Mouse (Mus musculus) hindbrain, embryonic 14.5 days (tissue): ENCODE results near the gene Wnt9a. TPM values are rescaled to one million over a fixed set of nuclear protein-coding genes. Genes with fewer than 3 reads are reported as not detected.
A peak's percentile ranks its signal among the peaks of the same experiment; 100 is the strongest.

Source experiments
- ATAC-seq: fragments of 200-750 bp; cut with Nextera tagmentation; 2 replicates; pipeline ENCODE4 v1.8.0; 2017; ENCODE audit warnings: moderate number of reproducible peaks, mild to moderate bottlenecking, moderate TSS enrichment, moderate library complexity; ENCODE audit not compliant: low FRiP score
- DNase-seq: peaks from one replicate; pipeline ENCODE4 v3.0.0-alpha.2; 2015; ENCODE audit warnings: low spot score
- H3K27ac ChIP-seq: fragments of 300-500 bp; sonication (generic); 2 replicates; pipeline ENCODE4 v1.5.1; 2014; ENCODE audit warnings: mild to moderate bottlenecking, moderate library complexity
- H3K27me3 ChIP-seq: fragments of 300-500 bp; sonication (generic); 2 replicates; pipeline ENCODE4 v1.6.1; 2014; ENCODE audit warnings: mild to moderate bottlenecking, low read length, mixed read lengths; ENCODE audit not compliant: control insufficient read depth, insufficient read depth
- H3K36me3 ChIP-seq: fragments of 300-500 bp; sonication (generic); replicated peaks from 2 replicates; pipeline ENCODE4 v1.6.1; 2014; ENCODE audit not compliant: control insufficient read depth, insufficient read depth
- H3K4me1 ChIP-seq: fragments of 300-500 bp; sonication (generic); replicated peaks from 2 replicates; pipeline ENCODE4 v1.6.1; 2014; ENCODE audit warnings: antibody characterized with exemption, low read length, mixed read lengths; ENCODE audit not compliant: control insufficient read depth, insufficient read depth
- H3K4me2 ChIP-seq: fragments of 300-500 bp; sonication (generic); replicated peaks from 2 replicates; pipeline ENCODE4 v1.6.1; 2014; ENCODE audit warnings: mild to moderate bottlenecking, moderate library complexity
- H3K4me3 ChIP-seq: fragments of 300-500 bp; sonication (generic); replicated peaks from 2 replicates; pipeline ENCODE4 v1.5.1; 2014; ENCODE audit warnings: mild to moderate bottlenecking, low read length
- H3K9ac ChIP-seq: fragments of 300-500 bp; sonication (generic); 2 replicates; pipeline ENCODE4 v1.6.1; 2014
- H3K9me3 ChIP-seq: fragments of 300-500 bp; sonication (generic); 2 replicates; pipeline ENCODE4 v1.6.1; 2016; ENCODE audit warnings: low read length; ENCODE audit not compliant: control insufficient read depth
- WGBS: fragments of 180-500 bp; shearing (Covaris S2); extraction: QIAGEN DNeasy Blood & Tissue Kit; methylation state at CpG from one replicate; pipeline ENCODE4 v1.1.7; 2014; 5-methylcytosine and 5-hydroxymethylcytosine counted together
- polyA plus RNA-seq: library from polyadenylated mRNA; unstranded; fragments of >200 nt; fragmentation: Nextera tagmentation; extraction: Ambion mirVana; gene quantifications from 2 replicates; pipeline ENCODE4 v1.2.1, GENCODE M21; 2014

Gene Wnt9a
- polyA plus RNA-seq, 1 experiment from 2014 or later = 2.1 TPM

DNA sequence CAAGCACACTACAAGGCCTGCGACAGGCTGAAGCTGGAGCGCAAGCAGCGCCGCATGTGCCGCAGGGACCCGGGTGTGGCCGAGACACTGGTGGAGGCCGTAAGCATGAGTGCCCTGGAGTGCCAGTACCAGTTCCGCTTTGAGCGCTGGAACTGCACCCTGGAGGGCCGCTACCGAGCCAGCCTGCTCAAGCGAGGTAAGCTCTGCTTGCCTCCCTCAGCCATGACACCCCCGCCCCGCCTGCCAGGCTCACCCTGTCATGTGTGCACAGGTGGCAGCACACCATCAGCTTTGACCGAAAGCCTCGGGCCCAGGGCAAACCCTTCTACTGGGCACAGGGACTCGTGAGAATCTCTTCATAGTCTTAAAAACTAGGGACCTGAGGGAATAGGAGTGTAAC is 20.9 kb downstream of the Wnt9a start:
- no peak overlapping the region for H3K4me3 ChIP-seq
- no peak overlapping the region for H3K27ac ChIP-seq
- no peaks in the 10 kb centered on the region for H3K27me3 ChIP-seq
- peaks cover 9% of the 10 kb centered on the region for H3K4me1 ChIP-seq
- ATAC-seq (no peak), DNase-seq (no peak)
- H3K9ac ChIP-seq = no peak overlapping the region
- no peaks in the 10 kb centered on the region for H3K36me3 ChIP-seq
- no peaks in the 10 kb centered on the region for H3K9me3 ChIP-seq
- no peak overlapping the region for H3K4me2 ChIP-seq
- 85% methylated on average over 18 of the region's 18 CpGs for WGBS

DNA sequence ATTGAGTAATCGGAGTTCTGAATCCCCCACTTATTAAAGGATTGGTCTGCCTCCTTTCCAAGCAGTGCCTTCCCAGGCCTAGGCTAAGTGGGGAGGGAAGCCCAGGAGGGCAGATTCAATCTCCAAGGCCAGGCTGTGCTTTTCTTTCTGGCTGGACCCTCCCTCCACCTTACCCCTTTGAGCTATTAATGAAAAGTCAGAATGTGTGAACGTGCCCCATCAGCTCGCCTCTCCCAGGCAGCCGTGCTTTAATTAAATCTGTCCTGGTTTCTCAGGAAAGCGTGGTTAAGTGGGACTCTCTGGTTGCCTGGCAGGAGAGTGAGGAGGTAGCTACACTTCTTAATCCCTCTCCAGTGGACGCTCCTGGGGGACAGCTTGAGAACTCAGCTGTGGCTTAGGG is 22.9 kb downstream of the Wnt9a start:
- Histone ChIP-seq H3K27ac (no peak overlapping the region; the same call in 1 of the 2 replicates), H3K9ac (0 out of 2 replicates have a peak overlapping the region, but pooled peaks have one; percentile 12), H3K36me3 (no peaks in the 10 kb centered on the region), H3K4me1 (peaks cover 9% of the 10 kb centered on the region), H3K27me3 (no peaks in the 10 kb centered on the region), H3K9me3 (no peaks in the 10 kb centered on the region), H3K4me2 (no peak overlapping the region), H3K4me3 (no peak overlapping the region)
- ATAC-seq = peak; percentile 41; the same call in 1 of the 2 replicates
- DNase-seq = no peak
- WGBS = 21% methylated on average over 6 of the region's 6 CpGs

DNA sequence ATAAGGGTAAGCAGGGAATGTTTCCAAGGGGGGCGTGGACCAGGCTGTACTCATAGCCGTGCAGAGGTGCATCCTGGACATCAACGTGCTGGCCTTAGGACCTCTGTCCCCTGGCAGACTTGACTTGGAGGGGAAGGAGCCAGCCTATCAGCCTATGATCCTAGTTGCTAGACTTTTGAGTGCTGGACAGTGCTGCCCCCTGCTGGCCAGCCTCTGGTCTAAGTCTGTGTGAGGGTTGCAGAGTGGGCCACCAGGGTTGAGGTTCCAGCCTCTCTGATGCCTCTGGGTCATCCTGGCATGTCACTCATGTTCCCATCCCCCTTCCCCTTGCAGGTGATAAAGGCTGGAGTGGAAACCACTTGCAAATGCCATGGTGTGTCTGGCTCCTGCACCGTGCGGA is 23.8 kb downstream of the Wnt9a start:
- Histone ChIP-seq H3K9me3 (no peaks in the 10 kb centered on the region), H3K27ac (no peak overlapping the region), H3K4me3 (no peak overlapping the region), H3K4me2 (no peak overlapping the region), H3K36me3 (no peaks in the 10 kb centered on the region), H3K27me3 (no peaks in the 10 kb centered on the region), H3K9ac (no peak overlapping the region), H3K4me1 (peaks cover 9% of the 10 kb centered on the region)
- peak; percentile 72 for DNase-seq
- WGBS = 41% methylated on average over 5 of the region's 5 CpGs
- no peak for ATAC-seq

DNA sequence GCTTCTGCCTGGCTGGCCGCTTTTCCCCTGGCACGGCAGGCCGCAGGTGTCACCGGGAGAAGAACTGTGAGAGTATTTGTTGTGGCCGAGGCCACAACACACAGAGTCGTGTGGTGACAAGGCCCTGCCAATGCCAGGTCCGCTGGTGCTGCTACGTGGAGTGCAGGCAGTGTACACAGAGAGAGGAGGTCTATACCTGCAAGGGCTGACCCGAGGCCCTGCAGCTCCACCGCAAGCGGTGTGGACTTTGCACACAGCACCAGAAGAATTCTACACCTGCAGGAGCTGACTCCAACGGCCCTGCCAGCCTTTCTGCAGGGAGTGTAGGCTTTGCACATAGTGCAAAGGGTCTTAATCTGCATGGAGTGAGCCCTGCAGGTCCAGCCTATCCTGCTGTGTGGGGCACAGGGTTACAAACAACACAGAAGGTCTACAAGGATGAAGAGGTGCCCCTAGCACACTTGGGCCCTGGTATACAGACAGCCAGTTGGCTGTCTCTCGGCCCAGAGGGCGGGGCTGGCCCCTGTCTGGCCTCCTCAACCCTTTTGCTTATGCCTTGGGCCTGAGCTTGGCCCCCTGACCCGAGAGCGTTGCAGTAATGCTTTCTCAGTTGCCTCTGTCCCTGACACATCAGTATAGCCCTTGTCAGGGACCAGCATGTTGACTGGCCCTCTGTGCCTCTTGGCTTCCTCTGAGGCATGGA is 24.6 kb downstream of the Wnt9a start:
- Histone ChIP-seq H3K9ac (no peak overlapping the region), H3K27me3 (no peaks in the 10 kb centered on the region), H3K4me3 (no peak overlapping the region), H3K36me3 (no peaks in the 10 kb centered on the region), H3K4me1 (peaks cover 9% of the 10 kb centered on the region), H3K9me3 (no peaks in the 10 kb centered on the region), H3K4me2 (no peak overlapping the region), H3K27ac (no peak overlapping the region)
- no peak for ATAC-seq
- DNase-seq = no peak
- WGBS = 83% methylated on average over 16 of the region's 16 CpGs

DNA sequence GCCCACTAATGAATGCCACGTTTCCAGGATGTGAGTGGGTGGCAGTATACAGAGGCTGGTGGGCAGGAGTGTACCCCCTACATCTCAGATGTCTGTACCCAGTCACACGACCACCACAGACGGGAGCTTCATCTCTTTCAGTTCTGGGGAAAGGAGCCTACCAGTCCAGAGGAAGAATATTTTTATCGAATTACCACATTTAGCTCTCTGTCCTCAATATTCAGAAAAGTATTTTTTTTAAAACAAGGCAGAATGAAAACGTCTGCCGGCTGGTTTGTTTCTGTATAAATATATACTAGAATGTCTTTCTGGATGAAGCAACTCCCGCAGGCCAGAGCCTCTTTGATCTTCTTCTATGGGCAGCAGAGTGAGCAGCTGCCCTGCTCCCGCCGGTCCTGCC is 26.2 kb downstream of the Wnt9a start:
- Histone ChIP-seq H3K36me3 (no peaks in the 10 kb centered on the region), H3K27ac (no peak overlapping the region), H3K27me3 (no peaks in the 10 kb centered on the region), H3K4me1 (peaks cover 9% of the 10 kb centered on the region), H3K4me2 (no peak overlapping the region), H3K4me3 (no peak overlapping the region), H3K9ac (no peak overlapping the region), H3K9me3 (no peaks in the 10 kb centered on the region)
- DNase-seq (no peak), ATAC-seq (no peak)
- 59% methylated on average over 9 of the region's 9 CpGs for WGBS

DNA sequence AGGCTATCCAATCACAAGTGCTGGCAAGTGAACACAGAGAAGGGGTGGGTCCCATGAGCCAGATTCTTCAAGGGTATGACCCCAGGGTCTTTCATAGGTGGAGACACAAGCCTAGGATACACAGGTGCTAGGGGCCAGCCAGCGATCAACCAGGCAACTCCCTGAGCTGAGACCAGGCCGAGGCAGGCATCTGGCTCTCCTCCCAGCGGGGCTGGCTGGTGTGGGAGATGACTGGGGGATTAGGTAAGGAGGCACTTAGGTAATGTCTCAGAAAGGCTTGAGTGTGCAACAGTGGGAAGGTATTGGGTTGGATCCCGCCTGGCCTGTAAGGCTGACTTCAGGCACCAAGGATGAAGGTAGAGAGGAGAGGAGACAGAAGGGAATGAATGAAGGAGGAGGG is 28.4 kb downstream of the Wnt9a start:
- whole genome bisulfite sequencing = 87% methylated on average over 4 of the region's 4 CpGs
- DNase-seq = no peak
- Histone ChIP-seq H3K9me3 (no peaks in the 10 kb centered on the region), H3K9ac (no peak overlapping the region), H3K4me1 (peaks cover 3% of the 10 kb centered on the region; the same call in 1 of the 2 replicates), H3K27ac (no peak overlapping the region), H3K4me3 (no peak overlapping the region), H3K27me3 (no peaks in the 10 kb centered on the region), H3K4me2 (no peak overlapping the region), H3K36me3 (no peaks in the 10 kb centered on the region)
- no peak for ATAC-seq

DNA sequence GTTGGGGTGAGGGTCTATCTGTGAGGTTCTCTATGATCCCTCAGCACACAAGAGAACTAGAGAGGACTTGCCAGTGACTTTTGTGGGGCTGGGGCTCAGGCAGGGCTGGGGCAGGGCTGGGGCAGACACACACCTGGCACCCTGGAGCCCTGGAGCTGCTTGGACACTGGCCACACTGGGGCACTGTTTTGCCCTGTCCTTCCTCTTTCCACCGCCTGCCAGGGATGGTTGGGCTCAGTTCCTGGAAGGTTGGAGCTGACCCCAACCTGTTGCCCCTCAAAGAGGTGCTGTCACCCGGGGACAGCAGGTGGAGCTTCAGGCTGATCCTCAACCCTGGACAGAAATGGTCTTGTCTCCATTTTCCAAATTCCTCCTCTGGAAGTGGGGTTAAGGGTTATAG is 29.2 kb downstream of the Wnt9a start:
- no peak overlapping the region for H3K27ac ChIP-seq

DNA sequence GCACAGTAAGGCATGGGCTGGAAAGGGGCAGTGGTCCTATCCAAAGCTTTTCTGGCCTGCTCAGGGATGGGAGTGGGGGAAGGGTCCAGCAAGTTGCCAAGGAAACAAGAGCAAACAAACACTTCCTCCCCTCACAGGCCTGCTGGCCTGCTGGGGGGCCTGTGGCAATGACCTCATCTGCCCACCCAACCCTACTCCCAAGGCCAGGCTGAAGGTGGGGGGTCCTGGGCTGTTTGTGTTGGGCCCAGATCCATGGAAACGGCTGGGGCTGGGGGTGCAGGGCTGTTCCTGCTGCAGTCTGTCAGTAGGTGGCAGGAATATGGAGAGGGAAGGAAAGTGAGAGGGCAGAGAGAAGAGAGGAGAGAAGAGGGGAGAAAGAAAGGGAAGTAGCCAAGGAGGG is 29.7 kb downstream of the Wnt9a start:
- no peak overlapping the region for H3K9ac ChIP-seq
- H3K36me3 ChIP-seq = no peaks in the 10 kb centered on the region
- DNase-seq (no peak), ATAC-seq (no peak)
- no peaks in the 10 kb centered on the region for H3K9me3 ChIP-seq
- no peak overlapping the region for H3K4me3 ChIP-seq
- H3K27me3 ChIP-seq = no peaks in the 10 kb centered on the region
- peaks cover 3% of the 10 kb centered on the region; the same call in 1 of the 2 replicates for H3K4me1 ChIP-seq
- no peak overlapping the region for H3K4me2 ChIP-seq
- no peak overlapping the region for H3K27ac ChIP-seq
- 0% methylated on average over 1 of the region's 1 CpGs for WGBS

More for the DNA sequence above, 29.2 kb downstream of the Wnt9a start:
- H3K9me3 ChIP-seq = no peaks in the 10 kb centered on the region
- no peak overlapping the region for H3K9ac ChIP-seq
- 47% methylated on average over 2 of the region's 2 CpGs for WGBS
- no peak overlapping the region for H3K4me2 ChIP-seq
- no peaks in the 10 kb centered on the region for H3K36me3 ChIP-seq
- no peak for DNase-seq
- no peak overlapping the region for H3K4me3 ChIP-seq
- peaks cover 3% of the 10 kb centered on the region; the same call in 1 of the 2 replicates for H3K4me1 ChIP-seq
- no peaks in the 10 kb centered on the region for H3K27me3 ChIP-seq
- no peak for ATAC-seq

DNA sequence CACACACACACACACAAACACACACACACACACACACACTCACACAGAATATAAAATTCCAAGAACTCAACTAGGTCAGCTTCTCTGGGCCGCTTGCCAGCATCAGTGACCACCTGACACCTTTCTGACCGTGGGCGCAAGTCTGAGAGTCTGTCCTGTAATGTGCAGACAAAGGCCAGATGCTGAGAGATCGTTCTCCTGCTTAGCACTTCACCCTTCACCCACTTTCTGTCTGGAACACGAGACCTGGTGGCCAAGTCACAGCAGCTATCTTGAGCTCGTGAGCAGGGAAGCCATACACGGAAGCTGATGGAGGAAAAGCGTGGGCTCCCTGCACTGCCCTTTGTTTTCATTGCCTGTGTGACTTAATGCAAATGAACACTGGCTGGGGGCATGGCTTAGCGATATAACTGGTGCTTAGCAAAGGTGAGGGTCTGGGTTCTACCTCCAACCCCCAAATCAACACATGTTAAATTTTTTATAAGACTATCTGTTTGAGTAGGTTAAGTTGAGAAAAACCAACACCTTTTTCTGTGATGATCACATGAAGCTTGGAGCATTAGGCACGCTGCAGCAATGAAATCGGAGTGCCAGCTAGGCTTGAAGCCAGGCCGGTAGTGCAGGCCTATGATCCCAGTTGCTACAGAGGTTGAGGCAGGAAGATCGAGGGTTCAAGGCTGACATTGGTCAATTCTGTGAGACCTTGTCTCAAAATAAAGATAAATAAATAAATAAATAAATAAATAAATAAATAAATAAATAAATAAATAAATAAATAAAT is 31.4 kb downstream of the Wnt9a start:
- no peak for ATAC-seq
- 71% methylated on average over 13 of the region's 13 CpGs for WGBS

More for the DNA sequence above, 31.4 kb downstream of the Wnt9a start:
- Histone ChIP-seq H3K4me3 (no peak overlapping the region), H3K27me3 (no peaks in the 10 kb centered on the region), H3K4me1 (0 out of 2 replicates have a peak, but pooled peaks cover 3% of the 10 kb centered on the region), H3K9me3 (no peaks in the 10 kb centered on the region), H3K36me3 (no peaks in the 10 kb centered on the region), H3K4me2 (no peak overlapping the region), H3K9ac (no peak overlapping the region), H3K27ac (no peak overlapping the region)
- DNase-seq = no peak
